In the genomic region with DNA sequence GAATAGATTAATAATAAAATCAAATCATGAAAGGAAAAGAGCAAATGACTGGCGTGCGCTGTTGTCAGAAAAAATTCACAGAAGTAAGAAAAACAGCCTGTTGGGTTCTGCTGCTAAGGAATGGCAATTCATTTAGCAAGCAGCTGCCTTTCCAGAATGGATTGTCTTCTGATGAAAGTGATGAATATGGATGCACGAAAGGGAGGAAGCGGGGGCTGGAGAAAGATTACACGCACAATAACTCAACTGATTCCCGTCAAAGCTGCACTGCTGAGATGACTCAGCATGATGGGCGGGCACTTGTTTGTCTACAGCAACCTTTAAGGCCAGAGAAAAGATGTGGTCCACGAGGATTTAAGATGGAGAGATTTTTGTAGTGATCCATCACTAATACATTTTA, we compare ENCODE assay signal across 15 mouse cellular contexts.
DNase-seq lines count a peak whose midpoint lies in the region; ATAC-seq and TF ChIP-seq lines count a peak whose summit lies in the region.
"Had no signal": no experiment of that assay in that cellular context is flagged by ENCODE, and none has a peak within 500 bp of the region (broad histone marks: within the 10 kb centered on the region; RNA-seq: fewer than 3 reads in every experiment).

No protein-coding gene starts in this region.

- no peak overlapping the region for H3K27ac ChIP-seq in midbrain, embryonic 12.5 days (replicated peaks)
- no peak overlapping the region for H3K27ac ChIP-seq in midbrain, postnatal 0 days (ENCODE audit: low read depth, low read length)
- H3K27ac ChIP-seq in neural tube, embryonic 11.5 days (ENCODE audit: low read depth, low read length): no peak overlapping the region
- H3K27ac ChIP-seq: embryonic facial prominence, embryonic 13.5 days; gastrocnemius, adult 2 months; kidney, embryonic 15.5 days; liver, embryonic 15.5 days had no signal

- H3K27me3 ChIP-seq in midbrain, embryonic 12.5 days: no peaks in the 10 kb centered on the region
- no peaks in the 10 kb centered on the region for H3K27me3 ChIP-seq in midbrain, postnatal 0 days (ENCODE audit: insufficient read depth, low read length)
- no peaks in the 10 kb centered on the region for H3K27me3 ChIP-seq in neural tube, embryonic 11.5 days (ENCODE audit: control insufficient read depth, insufficient read depth, low read length)
- H3K27me3 ChIP-seq: embryonic facial prominence, embryonic 13.5 days; kidney, embryonic 15.5 days; liver, embryonic 15.5 days had no signal

- no peak overlapping the region for H3K4me3 ChIP-seq in midbrain, embryonic 12.5 days
- H3K4me3 ChIP-seq in midbrain, postnatal 0 days (ENCODE audit: low read depth, low read length): no peak overlapping the region
- no peak overlapping the region for H3K4me3 ChIP-seq in neural tube, embryonic 11.5 days (ENCODE audit: low read depth, low read length)
- H3K4me3 ChIP-seq: embryonic facial prominence, embryonic 13.5 days; gastrocnemius, adult 2 months; kidney, embryonic 15.5 days; liver, embryonic 15.5 days had no signal

- H3K36me3 ChIP-seq in midbrain, embryonic 12.5 days: no peaks in the 10 kb centered on the region
- H3K36me3 ChIP-seq in midbrain, postnatal 0 days (ENCODE audit: insufficient read depth, low read length): no peaks in the 10 kb centered on the region
- H3K36me3 ChIP-seq in neural tube, embryonic 11.5 days (ENCODE audit: control insufficient read depth, insufficient read depth, low read length): no peaks in the 10 kb centered on the region
- H3K36me3 ChIP-seq: embryonic facial prominence, embryonic 13.5 days; kidney, embryonic 15.5 days; liver, embryonic 15.5 days had no signal

- no peaks in the 10 kb centered on the region for H3K9me3 ChIP-seq in midbrain, embryonic 12.5 days
- no peaks in the 10 kb centered on the region for H3K9me3 ChIP-seq in midbrain, postnatal 0 days (ENCODE audit: low read length)
- H3K9me3 ChIP-seq in neural tube, embryonic 11.5 days (ENCODE audit: control insufficient read depth, low read length): no peaks in the 10 kb centered on the region
- H3K9me3 ChIP-seq: embryonic facial prominence, embryonic 13.5 days; kidney, embryonic 15.5 days; liver, embryonic 15.5 days had no signal

- no peaks in the 10 kb centered on the region for H3K4me1 ChIP-seq in midbrain, embryonic 12.5 days
- H3K4me1 ChIP-seq in midbrain, postnatal 0 days (ENCODE audit: insufficient read depth, low read length): no peaks in the 10 kb centered on the region
- no peaks in the 10 kb centered on the region for H3K4me1 ChIP-seq in neural tube, embryonic 11.5 days (ENCODE audit: control insufficient read depth, insufficient read depth, low read length)
- H3K4me1 ChIP-seq: embryonic facial prominence, embryonic 13.5 days; kidney, embryonic 15.5 days; liver, embryonic 15.5 days had no signal

- DNase-seq in embryo, embryonic 10 days (ENCODE audit: low spot score): peak; percentile 32
- DNase-seq in embryo, embryonic 9.5 days (ENCODE audit: extremely low spot score): no peak
- DNase-seq in midbrain, postnatal 0 days (ENCODE audit: low spot score): no peak
- peak; percentile 36 to 49 for DNase-seq in frontal cortex, postnatal 36 days (ENCODE audit: low spot score in 2 of 2)
- DNase-seq in neural tube, embryonic 11.5 days (ENCODE audit: low spot score): peak; percentile 62
- no peak for DNase-seq in spleen, postnatal 36 days (ENCODE audit: low spot score in 2 of 2)
- no peak for DNase-seq in MN1 (ENCODE audit: low spot score)
- DNase-seq: adrenal gland, adult 8-10 months; cerebellum, adult 2 months; gastrocnemius, adult 2 months; spleen, adult 18-20 months had no signal

- 0 out of 2 replicates have a peak, but pooled peaks have one; percentile 30 for ATAC-seq in midbrain, embryonic 12.5 days (ENCODE audit: low FRiP score, low read depth)
- no peak for ATAC-seq in midbrain, postnatal 0 days (ENCODE audit: low FRiP score)
- peak; percentile 67 for ATAC-seq in neural tube, embryonic 11.5 days (ENCODE audit: insufficient read depth, low FRiP score, low TSS enrichment)

- TF ChIP-seq CTCF in midbrain, postnatal 0 days (IDR thresholded peaks at IDR 0.05): no peak

- no peak overlapping the region; the same call in 1 of the 2 replicates for H3K4me2 ChIP-seq in midbrain, embryonic 12.5 days (replicated peaks)
- H3K4me2 ChIP-seq in midbrain, postnatal 0 days (ENCODE audit: low read depth, low read length, poor library complexity, severe bottlenecking): no peak overlapping the region
- no peak overlapping the region for H3K4me2 ChIP-seq in neural tube, embryonic 11.5 days (ENCODE audit: low read depth)
- H3K4me2 ChIP-seq: embryonic facial prominence, embryonic 13.5 days; kidney, embryonic 15.5 days; liver, embryonic 15.5 days had no signal

- H3K9ac ChIP-seq in midbrain, embryonic 12.5 days (replicated peaks): no peak overlapping the region
- H3K9ac ChIP-seq in midbrain, postnatal 0 days (replicated peaks; ENCODE audit: low read length, poor library complexity, severe bottlenecking): no peak overlapping the region
- no peak overlapping the region for H3K9ac ChIP-seq in neural tube, embryonic 11.5 days (ENCODE audit: low read length)
- H3K9ac ChIP-seq: embryonic facial prominence, embryonic 13.5 days; kidney, embryonic 15.5 days; liver, embryonic 15.5 days had no signal

- WGBS in midbrain, embryonic 12.5 days: 52% methylated on average over 8 of the region's 8 CpGs
- WGBS in midbrain, postnatal 0 days: 27% methylated on average over 8 of the region's 8 CpGs
- 47% methylated on average over 8 of the region's 8 CpGs for WGBS in neural tube, embryonic 11.5 days

Comparison
In these comparisons a context has a peak if more than half of its experiments do, and no peak if none do; other contexts are left out.
1. DNase-seq: peak in embryo, embryonic 10 days (single experiment), frontal cortex, postnatal 36 days (2 of 2) and neural tube, embryonic 11.5 days (single experiment); none in embryo, embryonic 9.5 days (single experiment), midbrain, postnatal 0 days (single experiment), spleen, postnatal 36 days (0 of 2) and MN1 (single experiment).